Mouse (Mus musculus): ENCODE data around the gene Krt7.

DNA sequence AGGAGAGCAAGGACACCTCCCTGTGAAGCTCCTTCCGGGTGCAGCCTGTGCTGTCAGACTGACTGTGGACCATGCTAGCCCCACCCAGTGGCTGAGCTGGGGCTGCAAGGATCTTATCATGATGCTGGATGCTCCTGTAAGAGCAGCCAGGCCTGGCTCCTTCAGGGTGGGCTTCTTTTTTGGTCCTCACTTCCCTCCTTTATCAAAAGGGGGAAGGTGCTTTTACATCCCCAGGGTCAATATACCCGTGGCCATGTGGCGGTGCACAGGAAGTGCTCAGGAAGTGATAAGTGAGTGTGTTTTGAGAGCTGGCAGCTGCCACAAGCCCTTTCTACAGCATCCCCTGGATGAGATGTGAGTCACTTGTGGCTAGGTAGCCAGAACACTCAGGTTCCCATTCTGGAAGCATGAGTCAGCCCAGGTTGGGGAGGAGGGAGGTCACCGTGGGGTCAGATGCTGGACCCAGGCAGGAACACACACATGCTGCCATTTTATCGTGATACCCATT, 22.8 kb upstream of the Krt7 start:
- TF ChIP-seq POLR2A (IDR thresholded peaks at IDR 0.05; ENCODE audit: control insufficient read depth, extremely low read depth, insufficient read depth, low read length, poor library complexity) (no peak), CTCF (IDR thresholded peaks at IDR 0.05; ENCODE audit: borderline replicate concordance, control insufficient read depth, extremely low read depth, insufficient read depth, low read length, poor library complexity) (no peak)

Data from thymus, adult 2 months (tissue).